Mouse (Mus musculus) frontal cortex, postnatal 36 days (tissue): ENCODE measurements around the gene Nt5dc3.

Experiments
- DNase-seq, 2 experiments: peaks; one replicate each; pipeline ENCODE4 v3.0.0; 2022; ENCODE audit warnings: low spot score in 2 of 2

Nt5dc3 gene

GRCm38 (mm10) chr10:86779117-86779755, 431 bp downstream of the Nt5dc3 start:
- DNase-seq = no peak

- DNase-seq = no peak
These were observed 1.2 kb downstream of the Nt5dc3 start for GRCm38 (mm10) chr10:86779816-86780500.

GRCm38 (mm10) chr10:86781641-86782040, 2.8 kb downstream of the Nt5dc3 start:
- no peak for DNase-seq

GRCm38 (mm10) chr10:86782656-86783055, 3.9 kb downstream of the Nt5dc3 start:
- no peak for DNase-seq

- no peak for DNase-seq
These were observed 4.8 kb downstream of the Nt5dc3 start for GRCm38 (mm10) chr10:86783561-86783960.

DNA sequence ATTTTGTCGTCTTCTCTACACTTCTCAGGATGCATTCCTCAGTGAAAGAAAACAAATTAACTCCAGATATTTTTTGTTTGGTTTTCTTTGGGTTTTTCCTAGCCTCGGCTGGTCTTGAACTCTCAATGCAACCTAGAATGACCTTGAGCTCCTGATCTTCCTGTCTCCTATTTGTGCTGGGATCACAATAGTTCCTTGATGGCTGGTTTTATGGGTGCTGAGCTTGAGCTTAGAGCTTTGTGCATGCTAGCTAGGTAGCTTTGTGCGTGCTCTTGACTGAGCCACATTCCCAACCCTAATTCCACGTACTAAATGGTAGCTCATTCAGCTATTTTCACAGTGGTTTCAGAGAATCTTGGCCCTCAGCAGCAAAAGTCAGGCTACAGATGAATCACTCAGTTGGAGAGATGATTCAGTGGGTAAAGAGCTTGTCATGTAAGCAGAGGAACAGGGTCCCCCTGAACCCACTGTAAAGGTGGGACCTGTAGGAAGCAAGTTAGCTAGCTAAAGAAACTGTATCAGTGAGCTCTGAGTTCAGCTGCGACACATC, 5.4 kb downstream of the Nt5dc3 start:
- no peak for DNase-seq

GRCm38 (mm10) chr10:86785396-86785795, 6.6 kb downstream of the Nt5dc3 start:
- no peak for DNase-seq

DNA sequence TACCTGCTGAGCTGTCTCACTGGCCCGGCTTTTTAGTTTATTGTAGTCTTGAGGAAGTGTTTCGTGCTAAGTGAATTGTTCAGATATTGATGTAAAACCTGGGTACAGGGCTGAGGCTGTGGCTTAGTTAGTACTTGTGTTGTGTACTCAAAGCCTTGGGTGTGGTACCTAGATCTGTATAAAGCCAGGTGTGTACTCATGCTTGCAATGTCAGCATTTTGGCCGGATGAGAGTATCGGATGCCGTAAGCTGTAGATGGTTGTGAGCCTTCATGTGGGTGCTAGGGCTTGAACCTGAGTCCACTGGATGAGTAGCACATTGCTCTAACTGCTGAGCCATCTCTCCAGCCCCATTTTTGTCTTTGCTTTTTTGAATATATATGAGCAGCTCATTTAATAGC, 7.3 kb downstream of the Nt5dc3 start:
- DNase-seq = no peak

DNA sequence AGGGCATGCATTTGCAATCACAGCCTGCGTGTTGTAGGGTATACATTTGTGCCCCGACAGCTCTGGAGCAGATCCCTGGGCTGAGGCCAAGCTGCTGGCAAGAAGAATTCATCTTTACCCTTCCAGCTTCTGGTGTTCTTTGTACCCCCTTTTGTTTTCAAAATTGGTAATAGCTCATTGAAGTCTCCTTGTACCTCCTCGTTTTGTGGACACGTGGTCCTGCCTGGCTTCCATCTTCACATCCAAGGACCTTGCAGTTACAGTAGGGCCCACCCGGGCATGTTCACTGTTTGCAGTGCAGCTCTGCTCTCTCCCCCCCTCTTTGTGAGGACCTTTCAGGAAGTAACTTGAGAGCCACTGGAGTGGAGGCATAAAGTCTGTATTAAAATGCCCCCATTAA, 9.4 kb downstream of the Nt5dc3 start:
- DNase-seq = no peak

- no peak for DNase-seq
These were observed 10.4 kb downstream of the Nt5dc3 start for GRCm38 (mm10) chr10:86789146-86789672.

GRCm38 (mm10) chr10:86791507-86792184, 12.8 kb downstream of the Nt5dc3 start:
- no peak for DNase-seq

GRCm38 (mm10) chr10:86793509-86793951, 14.7 kb downstream of the Nt5dc3 start:
- DNase-seq = no peak

DNA sequence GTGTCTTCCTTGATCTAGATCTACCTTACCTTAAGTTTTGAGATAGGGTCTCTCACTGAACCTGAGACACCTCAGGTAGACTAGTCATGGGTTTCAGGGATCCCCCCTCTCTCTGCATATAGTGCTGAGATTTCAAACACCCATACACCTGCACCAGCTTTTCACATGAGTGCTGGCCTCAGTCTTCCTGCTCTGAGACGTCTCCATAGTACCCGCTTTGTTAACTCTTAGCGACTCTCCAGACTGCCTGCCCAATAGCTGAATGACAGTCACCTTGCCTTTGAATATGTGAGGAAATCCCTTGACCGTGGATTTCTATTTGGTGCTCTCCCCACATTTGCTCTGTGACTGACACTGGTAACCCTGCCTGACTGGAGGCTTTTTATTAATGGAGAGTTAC, 15.4 kb downstream of the Nt5dc3 start:
- no peak for DNase-seq

GRCm38 (mm10) chr10:86794794-86795535, 16.2 kb downstream of the Nt5dc3 start:
- peak; percentile 43 to 44 for DNase-seq

DNA sequence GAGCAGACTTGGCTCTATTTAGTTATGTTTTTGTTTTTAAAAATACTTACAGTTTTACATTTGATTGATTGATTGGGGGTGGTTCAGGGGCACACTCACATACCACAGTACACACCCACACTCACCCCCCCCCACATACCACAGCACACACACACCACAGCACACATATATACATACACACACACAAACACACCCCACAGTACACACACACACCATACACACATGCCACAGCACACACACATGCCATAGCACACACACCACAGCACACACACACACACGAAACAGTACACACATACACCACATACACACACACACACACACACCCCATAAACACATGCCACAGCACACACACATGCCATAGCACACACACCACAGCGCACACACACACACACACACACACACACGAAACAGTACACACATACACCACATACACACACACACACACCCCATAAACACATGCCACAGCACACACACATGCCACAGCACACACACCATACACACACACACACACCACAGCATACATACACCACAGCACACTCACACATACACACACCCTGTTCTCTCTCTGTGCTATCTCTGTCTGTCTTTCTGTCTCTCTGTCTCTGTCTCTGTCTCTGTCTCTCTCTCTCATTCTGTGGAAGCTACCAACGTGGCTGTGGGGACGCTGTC, 17.4 kb downstream of the Nt5dc3 start:
- no peak for DNase-seq

DNA sequence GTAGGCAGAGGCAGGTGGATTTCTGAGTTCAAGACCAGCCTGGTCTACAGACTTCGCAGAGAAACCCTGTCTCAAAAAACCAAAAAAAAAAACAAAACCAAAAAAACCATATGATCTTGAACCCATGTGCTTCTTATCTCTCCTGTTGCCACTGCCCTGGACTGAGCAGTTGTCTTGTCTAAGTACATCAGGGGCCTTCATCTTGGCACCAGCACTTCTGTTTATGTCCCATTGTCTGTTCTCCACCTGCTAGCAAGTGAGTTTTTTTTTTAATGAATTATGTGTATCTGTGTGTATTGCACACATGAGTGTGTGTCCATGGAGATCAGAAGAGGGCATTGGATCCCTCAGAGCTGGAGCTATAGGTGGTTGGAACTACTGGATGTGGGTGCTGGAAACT, 28.6 kb downstream of the Nt5dc3 start:
- no peak for DNase-seq

DNA sequence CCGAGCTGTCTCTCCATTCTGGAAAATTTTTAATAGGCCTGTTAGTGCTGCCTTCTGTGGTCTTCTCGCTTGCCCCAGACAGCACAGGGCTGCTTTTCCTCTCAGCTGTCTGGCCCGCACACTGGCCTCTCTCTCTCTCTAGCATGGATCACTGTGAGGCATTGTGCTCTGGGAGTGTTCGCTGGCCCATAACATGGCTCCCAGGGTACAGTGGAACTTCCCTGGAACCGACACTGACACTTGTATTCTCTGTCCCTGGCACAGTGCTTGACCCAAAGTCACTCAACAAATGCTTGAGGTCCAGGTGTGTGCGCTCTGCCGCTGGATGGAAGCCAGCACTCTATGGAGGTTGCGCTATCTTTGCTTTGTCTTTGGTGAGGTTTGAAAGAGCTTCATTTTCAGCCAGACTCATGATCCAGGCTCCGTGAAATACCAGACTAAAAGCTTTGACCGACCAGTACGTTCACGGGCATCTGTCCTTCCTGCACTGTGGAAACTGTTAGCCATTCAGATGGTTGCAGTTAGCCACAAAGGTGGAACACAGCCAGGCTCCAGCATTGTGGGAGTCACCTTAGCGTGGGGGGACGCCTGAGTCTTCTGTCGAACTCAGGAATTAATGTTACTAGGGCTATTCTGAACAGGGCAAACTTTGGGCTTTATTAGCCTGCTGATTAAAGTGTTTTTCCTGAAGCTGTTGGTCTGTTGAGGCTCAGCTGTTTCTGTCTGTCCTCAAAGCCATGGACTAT, 29.4 kb downstream of the Nt5dc3 start:
- no peak for DNase-seq

DNA sequence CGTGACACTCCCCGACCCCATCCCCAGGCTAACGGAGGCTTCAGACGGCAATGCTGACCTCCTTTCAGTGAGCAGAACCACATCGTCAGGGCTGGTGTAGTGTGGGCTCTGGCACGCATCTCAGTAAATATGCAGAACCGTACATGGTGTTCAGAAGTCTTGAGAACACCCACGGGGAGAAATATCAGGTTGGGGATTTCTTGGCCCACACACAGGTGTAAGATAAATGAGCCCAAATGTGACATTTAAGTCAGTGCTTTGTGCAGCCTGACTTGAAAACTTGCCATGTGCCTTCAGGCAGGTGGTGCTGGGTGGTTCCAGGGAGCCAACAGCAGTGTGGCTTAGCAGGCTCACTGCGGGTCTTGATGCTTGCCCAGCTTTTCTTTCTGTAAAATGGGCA, 31.2 kb downstream of the Nt5dc3 start:
- DNase-seq = peak; percentile 34 to 52

DNA sequence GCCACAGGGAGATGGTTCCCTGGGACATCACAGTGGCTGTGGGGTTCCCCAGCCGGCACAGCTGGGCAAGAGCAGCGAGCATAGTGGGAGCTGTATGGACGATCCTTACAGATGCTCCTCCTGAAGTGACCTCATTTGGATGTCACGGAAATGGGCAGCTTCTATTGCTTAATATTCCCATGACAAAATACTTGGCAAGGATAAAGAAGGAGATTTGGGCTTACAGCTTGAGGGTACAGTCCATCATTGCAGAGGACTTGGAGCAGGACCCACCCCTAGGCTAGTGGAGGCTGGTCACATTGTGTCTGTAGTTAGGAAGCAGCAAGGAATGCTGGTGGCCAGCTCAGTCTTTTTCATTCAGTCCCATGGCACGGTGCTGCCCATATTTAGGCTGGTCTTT, 31.8 kb downstream of the Nt5dc3 start:
- no peak for DNase-seq
